Mouse (Mus musculus): ENCODE measurements around the gene Lsp1.

DNA sequence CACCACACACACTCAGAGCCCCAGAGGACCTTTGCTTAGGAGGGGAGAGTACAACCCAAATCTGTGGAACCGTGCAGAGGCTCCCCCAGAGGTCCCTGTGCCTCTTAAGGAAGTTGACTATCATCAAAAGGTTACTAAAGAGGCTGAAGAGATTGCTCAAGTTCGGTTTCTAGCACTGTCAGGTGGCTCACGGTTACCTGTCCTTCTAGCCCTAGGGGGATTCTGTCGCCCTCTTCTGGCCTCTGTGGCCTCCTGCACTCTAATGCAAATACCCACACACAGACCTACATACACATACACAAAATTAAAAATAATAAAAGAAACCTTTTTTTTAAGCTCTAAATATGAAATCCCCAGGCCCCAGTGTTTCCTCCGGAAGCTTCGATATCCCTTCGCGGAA, 41.9 kb upstream of the Lsp1 start:
- TF ChIP-seq TCF12 (IDR thresholded peaks at IDR 0.05; ENCODE audit: insufficient read depth, poor library complexity, severe bottlenecking) (no peak), MAX (IDR thresholded peaks at IDR 0.05; ENCODE audit: low read depth) (no peak), POLR2A (IDR thresholded peaks at IDR 0.05; ENCODE audit: insufficient read length, low read depth) (no peak), CEBPB (IDR thresholded peaks at IDR 0.05; ENCODE audit: insufficient read depth, poor library complexity, severe bottlenecking) (no peak), MYOD1 (IDR thresholded peaks at IDR 0.05; ENCODE audit: control insufficient read depth in 1 of 3, insufficient read length in 2 of 3, low read depth in 2 of 3) (no peak), MYOG (IDR thresholded peaks at IDR 0.05; ENCODE audit: control insufficient read depth in 1 of 3, insufficient read depth in 1 of 3, insufficient read length in 2 of 3, low read depth in 2 of 3) (no peak), E2F4 (IDR thresholded peaks at IDR 0.05; ENCODE audit: insufficient read depth) (no peak), USF1 (IDR thresholded peaks at IDR 0.05; ENCODE audit: low read depth) (no peak)

Measured in myocyte (in vitro differentiated cells).